Mouse (Mus musculus) neural tube, embryonic 14.5 days (tissue): ENCODE measurements around the gene Zfand6. TPM values are rescaled to one million over a fixed set of nuclear protein-coding genes. Genes with fewer than 3 reads are reported as not detected.

ENCODE experiments used
- ATAC-seq: fragments of 200-750 bp; cut with Nextera tagmentation; 2 replicates; pipeline ENCODE4 v1.8.0; 2017; ENCODE audit warnings: low read depth, mild to moderate bottlenecking, moderate TSS enrichment, moderate library complexity
- H3K27ac ChIP-seq: fragments of 300-500 bp; sonication (generic); 2 replicates; pipeline ENCODE4 v1.5.1; 2014; ENCODE audit warnings: low read depth, mild to moderate bottlenecking, control low read depth, low read length, moderate library complexity, mixed read lengths
- H3K27me3 ChIP-seq: fragments of 300-500 bp; sonication (generic); 2 replicates; pipeline ENCODE4 v1.6.1; 2014; ENCODE audit warnings: low read length; ENCODE audit not compliant: control insufficient read depth, insufficient read depth
- H3K36me3 ChIP-seq: fragments of 300-500 bp; sonication (generic); 2 replicates; pipeline ENCODE4 v1.6.1; 2014; ENCODE audit warnings: low read length, mixed read lengths; ENCODE audit not compliant: control insufficient read depth, insufficient read depth
- H3K4me1 ChIP-seq: fragments of 300-500 bp; sonication (generic); 2 replicates; pipeline ENCODE4 v1.6.1; 2014; ENCODE audit warnings: low read length; ENCODE audit not compliant: control insufficient read depth, insufficient read depth
- H3K4me2 ChIP-seq: fragments of 300-500 bp; sonication (generic); 2 replicates; pipeline ENCODE4 v1.6.1; 2014; ENCODE audit warnings: mild to moderate bottlenecking, low read depth, low read length, control low read depth
- H3K4me3 ChIP-seq: fragments of 300-500 bp; sonication (generic); 2 replicates; pipeline ENCODE4 v1.5.1; 2014; ENCODE audit warnings: low read depth, low read length, control low read depth, mixed read lengths
- H3K9ac ChIP-seq: fragments of 300-500 bp; sonication (generic); replicated peaks from 2 replicates; pipeline ENCODE4 v1.6.1; 2014; ENCODE audit warnings: low read depth, mild to moderate bottlenecking, control low read depth, low read length, mixed read lengths
- H3K9me3 ChIP-seq: fragments of 300-500 bp; sonication (generic); 2 replicates; pipeline ENCODE4 v1.6.1; 2016; ENCODE audit warnings: low read length; ENCODE audit not compliant: control insufficient read depth
- WGBS: fragments of 180-500 bp; shearing (Covaris S2); extraction: QIAGEN DNeasy Blood & Tissue Kit; methylation state at CpG from one replicate; pipeline ENCODE4 v1.1.7; 2014; 5-methylcytosine and 5-hydroxymethylcytosine counted together
- polyA plus RNA-seq: library from polyadenylated mRNA; unstranded; fragments of >200 nt; fragmentation: Nextera tagmentation; extraction: Ambion mirVana; gene quantifications from 2 replicates; pipeline ENCODE4 v1.2.1, GENCODE M21; 2014

The Zfand6 gene
- 228 and 239 TPM in 2 replicates for polyA plus RNA-seq

DNA sequence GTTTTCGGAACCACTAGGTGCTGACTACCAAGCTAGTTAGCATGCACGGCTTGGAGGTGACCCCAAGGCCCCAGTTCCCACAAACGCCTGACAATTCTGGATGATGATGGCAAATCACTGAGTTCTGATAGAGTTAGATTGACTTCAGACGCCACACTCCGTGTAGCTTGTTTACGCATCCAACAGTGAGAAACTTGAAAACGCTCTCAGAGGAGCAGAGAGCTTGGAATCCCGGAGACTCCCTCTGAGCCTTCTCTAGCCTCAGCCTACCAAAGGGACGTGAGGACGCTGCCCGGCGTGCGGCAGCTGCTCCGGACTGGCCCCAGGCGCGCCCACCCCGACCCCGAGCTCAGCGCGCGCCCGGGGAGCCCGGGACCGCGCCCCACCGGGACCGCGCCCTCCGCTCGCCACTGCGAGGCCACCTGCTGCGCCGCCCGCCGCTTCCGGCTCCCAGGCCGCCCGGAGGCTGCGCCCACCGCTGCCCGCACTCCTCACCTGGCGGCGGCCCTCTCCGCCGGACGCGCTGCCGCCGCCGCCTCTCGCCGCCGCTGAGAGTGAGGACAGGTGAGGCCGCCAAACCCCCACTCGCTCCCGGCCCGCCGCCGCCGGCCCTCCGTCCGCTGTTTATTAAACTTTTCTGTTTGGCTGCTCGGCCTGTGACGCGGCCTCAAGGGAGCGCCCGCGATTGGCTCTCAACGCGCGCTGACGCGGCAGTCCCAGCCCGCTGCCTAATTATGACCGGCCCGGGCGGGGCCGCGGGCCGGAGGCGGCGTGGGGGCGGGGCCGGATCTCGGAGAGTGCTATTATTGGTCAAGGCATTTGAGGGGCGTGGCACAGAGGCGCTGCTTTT lies at the start of gene Zfand6:
Gene Zfand6, minus strand, starts transcription at position 709 of the 850 bp plus-strand sequence.
- H3K4me2 ChIP-seq, result peak within 1 kb of the TSS; percentile 78
- ATAC-seq, result peak; percentile 99
- H3K36me3 ChIP-seq, result no peaks in the 10 kb centered on the region
- peak within 1 kb of the TSS; percentile 85 for H3K4me3 ChIP-seq
- WGBS, result 1% methylated on average over 64 of the region's 87 CpGs
- H3K4me1 ChIP-seq, result 0 out of 2 replicates have a peak, but pooled peaks cover 2% of the 10 kb centered on the region
- peak within 1 kb of the TSS; percentile 60 for H3K9ac ChIP-seq
- H3K27me3 ChIP-seq, result no peaks in the 10 kb centered on the region; the same call in 1 of the 2 replicates
- peak within 1 kb of the TSS; percentile 55 for H3K27ac ChIP-seq
- H3K9me3 ChIP-seq, result no peaks in the 10 kb centered on the region

GRCm38 (mm10) chr7:84736803-84737202 lies 47.0 kb upstream of the Zfand6 start:
- no peak overlapping the region for H3K4me3 ChIP-seq
- H3K4me1 ChIP-seq, result no peaks in the 10 kb centered on the region
- H3K27me3 ChIP-seq, result no peaks in the 10 kb centered on the region
- 89% methylated on average over 2 of the region's 2 CpGs for WGBS
- no peaks in the 10 kb centered on the region for H3K9me3 ChIP-seq
- no peaks in the 10 kb centered on the region for H3K36me3 ChIP-seq
- no peak overlapping the region for H3K9ac ChIP-seq
- no peak for ATAC-seq
- H3K4me2 ChIP-seq, result no peak overlapping the region
- H3K27ac ChIP-seq, result no peak overlapping the region

DNA sequence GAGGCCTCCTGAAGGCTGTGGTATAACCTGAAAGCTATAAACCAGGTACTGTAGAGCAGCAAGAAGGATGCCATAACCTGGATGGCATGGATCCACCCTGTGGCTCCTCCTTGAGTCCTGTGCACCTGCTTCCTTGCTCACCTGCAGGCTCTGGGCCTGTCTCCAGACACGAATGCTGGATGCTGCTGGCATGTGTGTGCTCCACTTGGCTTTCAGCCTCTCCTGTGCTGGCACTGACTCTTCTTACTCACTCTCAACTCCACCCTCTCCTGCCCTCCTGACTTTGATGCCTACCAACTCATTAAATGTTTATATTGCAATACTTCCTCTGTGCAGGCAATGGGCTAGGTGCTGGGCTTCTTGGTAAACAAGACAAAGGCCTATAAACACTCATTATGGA lies 43.3 kb upstream of the Zfand6 start:
- no peak for ATAC-seq
- no peaks in the 10 kb centered on the region for H3K4me1 ChIP-seq
- no peak overlapping the region for H3K27ac ChIP-seq
- H3K36me3 ChIP-seq, result no peaks in the 10 kb centered on the region
- H3K27me3 ChIP-seq, result no peaks in the 10 kb centered on the region
- H3K4me3 ChIP-seq, result no peak overlapping the region
- no peak overlapping the region for H3K9ac ChIP-seq
- H3K9me3 ChIP-seq, result no peaks in the 10 kb centered on the region
- no peak overlapping the region for H3K4me2 ChIP-seq
- 72% methylated on average over 1 of the region's 1 CpGs for WGBS

DNA sequence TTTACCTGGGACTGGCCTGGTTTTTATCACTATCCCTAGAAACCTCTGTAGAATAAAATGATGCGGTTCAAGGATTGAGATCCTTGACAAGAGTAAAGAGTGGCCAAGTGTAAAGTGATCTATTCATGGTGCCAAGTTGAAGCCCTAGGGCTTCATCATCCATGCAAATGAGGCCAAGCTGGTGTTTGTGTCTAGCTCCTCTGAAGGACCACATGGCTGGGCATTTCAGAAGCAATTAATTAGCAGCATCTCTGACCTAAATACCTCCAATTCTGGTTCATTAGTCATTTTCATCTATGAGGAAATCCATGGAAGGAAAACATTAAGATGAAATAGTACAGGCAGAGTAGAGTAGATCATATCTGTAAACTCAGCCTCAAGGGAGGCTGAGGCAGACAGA lies 42.3 kb upstream of the Zfand6 start:
- 97% methylated on average over 1 of the region's 1 CpGs for WGBS
- no peaks in the 10 kb centered on the region for H3K9me3 ChIP-seq
- no peak for ATAC-seq

GRCm38 (mm10) chr7:84731076-84731475 lies 41.3 kb upstream of the Zfand6 start:
- Histone ChIP-seq H3K4me3 (no peak overlapping the region), H3K4me2 (no peak overlapping the region), H3K4me1 (no peaks in the 10 kb centered on the region), H3K9ac (no peak overlapping the region), H3K27ac (no peak overlapping the region), H3K36me3 (no peaks in the 10 kb centered on the region), H3K27me3 (no peaks in the 10 kb centered on the region), H3K9me3 (no peaks in the 10 kb centered on the region)
- WGBS, result 84% methylated on average over 3 of the region's 3 CpGs
- ATAC-seq, result no peak

More for the DNA sequence above, 42.3 kb upstream of the Zfand6 start:
- Histone ChIP-seq H3K27ac (no peak overlapping the region), H3K36me3 (no peaks in the 10 kb centered on the region), H3K27me3 (no peaks in the 10 kb centered on the region), H3K4me1 (no peaks in the 10 kb centered on the region), H3K4me2 (no peak overlapping the region), H3K4me3 (no peak overlapping the region), H3K9ac (no peak overlapping the region)

- H3K27ac ChIP-seq, result no peak overlapping the region
- H3K9ac ChIP-seq, result no peak overlapping the region
- no peak for ATAC-seq
- H3K9me3 ChIP-seq, result no peaks in the 10 kb centered on the region
- no peaks in the 10 kb centered on the region for H3K4me1 ChIP-seq
- no peak overlapping the region for H3K4me2 ChIP-seq
- H3K36me3 ChIP-seq, result no peaks in the 10 kb centered on the region
- 77% methylated on average over 7 of the region's 7 CpGs for WGBS
- H3K27me3 ChIP-seq, result no peaks in the 10 kb centered on the region
- H3K4me3 ChIP-seq, result no peak overlapping the region
Observed at GRCm38 (mm10) chr7:84722804-84723459, 33.2 kb upstream of the Zfand6 start.

DNA sequence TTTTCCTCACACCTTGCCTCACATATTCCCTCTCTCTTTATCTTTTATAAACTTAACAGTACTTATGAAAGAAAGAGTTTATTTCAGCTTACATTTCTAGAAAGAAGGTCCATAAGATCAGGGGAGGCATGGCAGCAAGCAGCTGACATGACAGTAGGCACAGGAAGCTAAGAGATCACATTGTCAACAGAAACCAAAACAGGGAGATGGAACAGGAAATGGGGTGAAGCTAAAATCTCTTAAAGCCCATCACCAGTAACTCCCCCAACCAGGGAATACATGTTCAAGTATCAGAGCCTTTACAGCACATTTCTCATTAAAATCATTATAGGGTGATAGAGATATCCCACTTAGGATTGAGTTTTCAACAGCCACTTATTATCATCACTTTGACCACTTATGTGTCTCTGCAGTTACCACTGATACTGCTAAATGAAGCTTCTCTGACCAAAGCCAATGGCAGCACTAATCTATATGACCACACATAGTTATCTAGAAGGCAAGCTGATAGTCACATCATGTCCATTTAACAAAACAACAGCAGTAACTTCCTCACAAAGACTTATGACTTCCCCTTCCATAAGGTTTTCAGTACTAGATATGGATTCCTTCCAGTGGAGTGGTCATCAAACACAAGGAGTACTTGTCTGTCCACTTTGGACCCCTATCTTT lies 20.7 kb upstream of the Zfand6 start:
- no peak for ATAC-seq
- no peak overlapping the region for H3K27ac ChIP-seq
- no peak overlapping the region for H3K4me2 ChIP-seq
- H3K9me3 ChIP-seq, result no peaks in the 10 kb centered on the region
- H3K9ac ChIP-seq, result no peak overlapping the region
- no peaks in the 10 kb centered on the region for H3K4me1 ChIP-seq
- H3K4me3 ChIP-seq, result no peak overlapping the region
- H3K36me3 ChIP-seq, result no peaks in the 10 kb centered on the region
- no peaks in the 10 kb centered on the region for H3K27me3 ChIP-seq

- no peak for ATAC-seq
- H3K36me3 ChIP-seq, result no peaks in the 10 kb centered on the region
- H3K9me3 ChIP-seq, result no peaks in the 10 kb centered on the region
- no peak overlapping the region for H3K27ac ChIP-seq
- no peak overlapping the region for H3K4me3 ChIP-seq
- no peaks in the 10 kb centered on the region for H3K27me3 ChIP-seq
- H3K4me1 ChIP-seq, result no peaks in the 10 kb centered on the region
- no peak overlapping the region for H3K9ac ChIP-seq
- WGBS, result 88% methylated on average over 3 of the region's 3 CpGs
- H3K4me2 ChIP-seq, result no peak overlapping the region
Observed at GRCm38 (mm10) chr7:84706877-84707276, 17.1 kb upstream of the Zfand6 start.
